Mouse (Mus musculus): ENCODE results near the gene Flii.

GRCm38 (mm10) chr11:60735191-60735590 is 8.1 kb upstream of the Flii start:
- TF ChIP-seq EP300 (IDR thresholded peaks at IDR 0.05; ENCODE audit: low read depth) (no peak), CTCF (IDR thresholded peaks at IDR 0.05; ENCODE audit: low read depth) (peak; percentile 25; the same call in 1 of the 2 replicates)

Measured in liver, postnatal 0 days (tissue).